Mouse (Mus musculus) midbrain, embryonic 16.5 days (tissue): Measurements from ENCODE around the gene Trim69. TPM values are rescaled to one million over a fixed set of nuclear protein-coding genes. Genes with fewer than 3 reads are reported as not detected.

Experiments
- ATAC-seq: fragments of 200-750 bp; cut with Nextera tagmentation; 2 replicates; pipeline ENCODE4 v1.8.0; 2017; ENCODE audit warnings: moderate TSS enrichment
- H3K27ac ChIP-seq: fragments of 300-500 bp; sonication (generic); 2 replicates; pipeline ENCODE4 v1.5.1; 2014; ENCODE audit warnings: mild to moderate bottlenecking, low read length, mixed read lengths
- H3K27me3 ChIP-seq: fragments of 300-500 bp; sonication (generic); 2 replicates; pipeline ENCODE4 v1.6.1; 2014; ENCODE audit warnings: low read depth, low read length, mixed read lengths; ENCODE audit not compliant: control insufficient read depth, insufficient read depth
- H3K36me3 ChIP-seq: fragments of 300-500 bp; sonication (generic); 2 replicates; pipeline ENCODE4 v1.6.1; 2014; ENCODE audit warnings: mild to moderate bottlenecking, low read length, moderate library complexity, mixed read lengths; ENCODE audit not compliant: control insufficient read depth, insufficient read depth
- H3K4me1 ChIP-seq: fragments of 300-500 bp; sonication (generic); 2 replicates; pipeline ENCODE4 v1.6.1; 2014; ENCODE audit warnings: mild to moderate bottlenecking, low read length, mixed read lengths; ENCODE audit not compliant: control insufficient read depth, insufficient read depth
- H3K4me2 ChIP-seq: fragments of 300-500 bp; sonication (generic); 2 replicates; pipeline ENCODE4 v1.6.1; 2014; ENCODE audit warnings: mild to moderate bottlenecking, low read length, mixed read lengths
- H3K4me3 ChIP-seq: fragments of 300-500 bp; sonication (generic); 2 replicates; pipeline ENCODE4 v1.5.1; 2014; ENCODE audit warnings: low read depth, mild to moderate bottlenecking, low read length, moderate library complexity, mixed read lengths
- H3K9ac ChIP-seq: fragments of 300-500 bp; sonication (generic); 2 replicates; pipeline ENCODE4 v1.6.1; 2014; ENCODE audit warnings: low read depth, low read length, mixed read lengths
- H3K9me3 ChIP-seq: fragments of 300-500 bp; sonication (generic); replicated peaks from 2 replicates; pipeline ENCODE4 v1.6.1; 2014; ENCODE audit warnings: mild to moderate bottlenecking, low read length, mixed read lengths; ENCODE audit not compliant: control insufficient read depth, poor library complexity, severe bottlenecking
- WGBS: fragments of 180-500 bp; shearing (Covaris S2); extraction: QIAGEN DNeasy Blood & Tissue Kit; methylation state at CpG from one replicate; pipeline ENCODE4 v1.1.7; 2014; 5-methylcytosine and 5-hydroxymethylcytosine counted together
- polyA plus RNA-seq: library from polyadenylated mRNA; unstranded; fragments of >200 nt; fragmentation: Nextera tagmentation; extraction: Ambion mirVana; gene quantifications from 2 replicates; pipeline ENCODE4 v1.2.1, GENCODE M21; 2015

Gene Trim69
- polyA plus RNA-seq, 1 experiment from 2014 or later: not detected

- Histone ChIP-seq H3K4me2 (no peak overlapping the region), H3K27me3 (no peaks in the 10 kb centered on the region; the same call in 1 of the 2 replicates)
- no peak for ATAC-seq
Observed at GRCm38 (mm10) chr2:122149316-122149715, 11.2 kb upstream of the Trim69 start.

GRCm38 (mm10) chr2:122149716-122150115 lies 10.8 kb upstream of the Trim69 start:
- Histone ChIP-seq H3K9me3 (no peaks in the 10 kb centered on the region), H3K4me3 (no peak overlapping the region), H3K9ac (no peak overlapping the region), H3K4me2 (no peak overlapping the region), H3K36me3 (0 out of 2 replicates have a peak, but pooled peaks cover 2% of the 10 kb centered on the region), H3K4me1 (peaks cover 4% of the 10 kb centered on the region), H3K27me3 (no peaks in the 10 kb centered on the region; the same call in 1 of the 2 replicates), H3K27ac (no peak overlapping the region)
- ATAC-seq: no peak
- 84% methylated on average over 3 of the region's 3 CpGs for WGBS

More at GRCm38 (mm10) chr2:122149316-122149715, 11.2 kb upstream of the Trim69 start:
- Histone ChIP-seq H3K4me1 (peaks cover 4% of the 10 kb centered on the region), H3K4me3 (no peak overlapping the region), H3K27ac (no peak overlapping the region), H3K9me3 (no peaks in the 10 kb centered on the region), H3K36me3 (0 out of 2 replicates have a peak, but pooled peaks cover under 1% of the 10 kb centered on the region), H3K9ac (no peak overlapping the region)
- WGBS: 94% methylated on average over 6 of the region's 6 CpGs

GRCm38 (mm10) chr2:122151221-122151620 lies 9.3 kb upstream of the Trim69 start:
- no peak overlapping the region for H3K9ac ChIP-seq
- H3K9me3 ChIP-seq: no peaks in the 10 kb centered on the region
- WGBS: 90% methylated on average over 1 of the region's 1 CpGs
- no peak overlapping the region for H3K4me3 ChIP-seq
- H3K4me1 ChIP-seq: peaks cover 4% of the 10 kb centered on the region
- H3K36me3 ChIP-seq: 0 out of 2 replicates have a peak, but pooled peaks cover 2% of the 10 kb centered on the region
- H3K27me3 ChIP-seq: no peaks in the 10 kb centered on the region; the same call in 1 of the 2 replicates
- H3K27ac ChIP-seq: no peak overlapping the region
- no peak for ATAC-seq
- no peak overlapping the region for H3K4me2 ChIP-seq

- H3K27me3 ChIP-seq: no peaks in the 10 kb centered on the region; the same call in 1 of the 2 replicates
- H3K27ac ChIP-seq: no peak overlapping the region
- WGBS: 87% methylated on average over 3 of the region's 3 CpGs
- H3K4me1 ChIP-seq: no peaks in the 10 kb centered on the region
- H3K9me3 ChIP-seq: no peaks in the 10 kb centered on the region
- H3K36me3 ChIP-seq: 0 out of 2 replicates have a peak, but pooled peaks cover 2% of the 10 kb centered on the region
- no peak overlapping the region for H3K9ac ChIP-seq
- H3K4me2 ChIP-seq: no peak overlapping the region
- no peak overlapping the region for H3K4me3 ChIP-seq
- no peak for ATAC-seq
Observed at GRCm38 (mm10) chr2:122152850-122153249, 7.7 kb upstream of the Trim69 start.

- 0 out of 2 replicates have a peak, but pooled peaks cover 2% of the 10 kb centered on the region for H3K36me3 ChIP-seq
- H3K9ac ChIP-seq: no peak overlapping the region
- ATAC-seq: no peak
- WGBS: 79% methylated on average over 6 of the region's 7 CpGs
- H3K4me3 ChIP-seq: no peak overlapping the region
- H3K4me1 ChIP-seq: no peaks in the 10 kb centered on the region
- H3K4me2 ChIP-seq: no peak overlapping the region
- no peaks in the 10 kb centered on the region for H3K9me3 ChIP-seq
- no peak overlapping the region for H3K27ac ChIP-seq
- no peaks in the 10 kb centered on the region; the same call in 1 of the 2 replicates for H3K27me3 ChIP-seq
Observed at GRCm38 (mm10) chr2:122153681-122154365, 6.7 kb upstream of the Trim69 start.

GRCm38 (mm10) chr2:122154479-122154878 lies 6.0 kb upstream of the Trim69 start:
- H3K4me2 ChIP-seq: no peak overlapping the region
- H3K36me3 ChIP-seq: 0 out of 2 replicates have a peak, but pooled peaks cover 2% of the 10 kb centered on the region
- no peak overlapping the region for H3K27ac ChIP-seq
- WGBS: 93% methylated on average over 2 of the region's 2 CpGs
- H3K4me1 ChIP-seq: no peaks in the 10 kb centered on the region
- no peak overlapping the region for H3K9ac ChIP-seq
- no peaks in the 10 kb centered on the region for H3K9me3 ChIP-seq
- no peaks in the 10 kb centered on the region for H3K27me3 ChIP-seq
- no peak for ATAC-seq
- no peak overlapping the region for H3K4me3 ChIP-seq

- Histone ChIP-seq H3K9me3 (no peaks in the 10 kb centered on the region), H3K4me1 (no peaks in the 10 kb centered on the region), H3K36me3 (0 out of 2 replicates have a peak, but pooled peaks cover 2% of the 10 kb centered on the region), H3K9ac (no peak overlapping the region), H3K4me2 (no peak overlapping the region), H3K27me3 (no peaks in the 10 kb centered on the region), H3K27ac (no peak overlapping the region), H3K4me3 (no peak overlapping the region)
- no peak for ATAC-seq
- 79% methylated on average over 2 of the region's 2 CpGs for WGBS
Observed at GRCm38 (mm10) chr2:122155292-122155691, 5.2 kb upstream of the Trim69 start.

GRCm38 (mm10) chr2:122156051-122156700 lies 4.3 kb upstream of the Trim69 start:
- Histone ChIP-seq H3K9me3 (no peaks in the 10 kb centered on the region), H3K27me3 (no peaks in the 10 kb centered on the region), H3K36me3 (0 out of 2 replicates have a peak, but pooled peaks cover 2% of the 10 kb centered on the region), H3K9ac (no peak overlapping the region), H3K4me3 (no peak overlapping the region), H3K4me2 (no peak overlapping the region), H3K27ac (no peak overlapping the region), H3K4me1 (no peaks in the 10 kb centered on the region)
- 92% methylated on average over 4 of the region's 4 CpGs for WGBS
- no peak for ATAC-seq

GRCm38 (mm10) chr2:122157561-122157960 lies 2.9 kb upstream of the Trim69 start:
- Histone ChIP-seq H3K4me1 (no peaks in the 10 kb centered on the region), H3K4me2 (no peak overlapping the region), H3K4me3 (no peak overlapping the region), H3K9me3 (no peaks in the 10 kb centered on the region), H3K36me3 (0 out of 2 replicates have a peak, but pooled peaks cover 2% of the 10 kb centered on the region), H3K27ac (no peak overlapping the region), H3K9ac (no peak overlapping the region), H3K27me3 (no peaks in the 10 kb centered on the region)
- no peak for ATAC-seq
